Mouse (Mus musculus) ZHBTc4 (cell line): ENCODE data around the gene Cxcl3.

Source experiments
- DNase-seq: peaks from one replicate; pipeline ENCODE4 v3.0.0-alpha.2; 2011; ENCODE audit warnings: low read depth, low spot score

The Cxcl3 gene

DNA sequence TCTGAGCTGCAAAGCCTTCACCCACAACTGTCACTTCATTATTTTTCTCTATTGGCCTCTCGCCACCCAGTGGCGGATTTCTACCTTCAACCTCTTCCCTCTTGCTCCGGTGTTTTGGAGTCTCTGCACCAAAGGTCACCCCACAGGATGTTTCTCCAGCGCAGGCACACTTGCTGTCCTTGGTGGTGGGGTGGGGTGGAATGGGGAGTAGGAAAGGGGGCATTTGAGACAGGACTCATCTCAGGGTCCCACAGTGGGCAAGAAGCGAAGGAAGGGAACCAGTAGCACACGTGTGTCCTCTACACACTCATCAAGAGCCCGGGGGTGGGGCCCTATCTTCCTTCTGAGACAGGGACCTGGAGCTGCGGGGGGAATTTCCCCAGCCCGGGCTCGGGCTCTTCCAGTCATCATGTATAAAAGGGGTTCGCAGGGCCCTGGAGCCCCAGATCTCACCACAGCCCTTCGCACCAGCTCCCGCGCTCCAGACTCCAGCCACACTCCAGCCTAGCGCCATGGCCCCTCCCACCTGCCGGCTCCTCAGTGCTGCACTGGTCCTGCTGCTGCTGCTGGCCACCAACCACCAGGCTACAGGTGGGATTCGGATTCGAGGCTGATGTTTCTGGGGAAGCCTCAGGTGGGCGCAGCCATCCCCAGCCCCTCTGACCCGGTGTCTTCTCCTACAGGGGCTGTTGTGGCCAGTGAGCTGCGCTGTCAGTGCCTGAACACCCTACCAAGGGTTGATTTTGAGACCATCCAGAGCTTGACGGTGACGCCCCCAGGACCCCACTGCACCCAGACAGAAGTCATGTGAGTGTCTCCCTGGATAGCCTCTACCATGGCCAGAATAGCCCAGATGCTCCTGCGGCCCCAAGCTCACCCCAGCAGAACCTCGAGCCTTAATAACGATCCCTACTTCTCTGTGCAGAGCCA is at the start of gene Cxcl3:
Gene Cxcl3 (plus strand): TSS at position 445 of the 930 bp plus-strand sequence.
- peak; percentile 70 for DNase-seq

DNA sequence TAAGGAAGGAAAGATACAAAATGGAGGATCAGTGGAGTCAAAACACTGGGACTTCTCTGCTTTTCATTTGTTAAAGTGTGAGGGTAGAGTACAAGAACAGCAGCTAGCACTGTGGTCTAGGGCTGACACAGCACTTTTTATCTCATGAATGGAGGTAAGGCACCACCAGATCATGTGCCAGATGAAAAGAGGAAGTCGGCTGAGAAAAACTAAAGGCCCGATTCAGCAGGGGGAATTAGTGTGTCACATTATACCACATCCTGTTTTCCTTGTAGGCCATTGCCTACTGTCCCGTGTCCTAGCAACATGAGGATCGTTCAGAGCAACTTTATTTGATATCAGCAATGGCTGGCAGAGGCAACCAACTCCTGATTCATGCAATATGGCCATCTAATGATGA is 43.9 kb upstream of the Cxcl3 start:
- no peak for DNase-seq

DNA sequence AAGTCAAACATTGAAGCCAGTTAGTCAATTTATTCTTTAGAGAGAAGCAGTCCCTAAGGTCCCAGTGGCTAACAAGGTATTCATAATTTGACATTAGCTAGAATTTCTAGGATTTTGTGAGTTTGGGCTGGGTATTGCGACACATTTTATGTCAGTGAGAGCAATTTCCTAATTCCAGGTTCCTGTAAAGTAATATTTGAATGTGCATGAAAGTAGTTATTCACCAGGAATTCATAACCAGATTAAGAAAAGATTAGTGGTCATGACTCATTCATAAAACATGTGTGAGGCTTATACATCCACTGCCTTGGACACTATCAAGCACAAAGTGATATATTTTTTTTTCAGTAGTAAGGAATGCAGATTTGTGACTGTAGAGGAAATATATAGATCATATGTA is 32.0 kb upstream of the Cxcl3 start:
- DNase-seq = no peak

DNA sequence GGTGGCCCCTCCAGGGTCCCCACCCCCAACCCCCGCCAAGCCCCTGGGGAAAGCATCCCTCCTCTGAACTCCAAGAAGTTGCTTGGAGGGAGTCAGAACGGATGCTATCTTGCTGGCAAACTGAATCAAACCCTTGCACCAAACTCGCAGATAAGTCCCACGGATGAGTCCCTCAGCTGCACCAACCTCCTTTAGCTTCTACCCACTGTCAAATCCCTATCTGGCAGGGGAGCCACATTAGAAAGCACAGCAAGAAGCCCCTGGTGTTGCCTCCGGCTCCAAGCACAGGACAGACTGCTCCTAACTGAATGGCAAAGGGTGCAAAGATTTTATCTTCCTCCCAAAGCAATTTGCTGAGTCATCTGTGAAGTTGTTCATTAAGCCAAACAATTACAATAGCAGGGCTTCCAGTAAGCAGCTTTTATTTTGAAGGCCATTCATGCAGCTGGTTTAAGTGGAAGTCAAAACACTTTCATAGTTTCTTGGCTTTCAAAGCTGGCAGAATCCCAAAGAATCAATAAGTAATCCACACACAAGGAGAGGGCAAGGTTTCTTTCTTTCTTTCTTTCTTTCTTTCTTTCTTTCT is 27.8 kb upstream of the Cxcl3 start:
- DNase-seq = no peak

DNA sequence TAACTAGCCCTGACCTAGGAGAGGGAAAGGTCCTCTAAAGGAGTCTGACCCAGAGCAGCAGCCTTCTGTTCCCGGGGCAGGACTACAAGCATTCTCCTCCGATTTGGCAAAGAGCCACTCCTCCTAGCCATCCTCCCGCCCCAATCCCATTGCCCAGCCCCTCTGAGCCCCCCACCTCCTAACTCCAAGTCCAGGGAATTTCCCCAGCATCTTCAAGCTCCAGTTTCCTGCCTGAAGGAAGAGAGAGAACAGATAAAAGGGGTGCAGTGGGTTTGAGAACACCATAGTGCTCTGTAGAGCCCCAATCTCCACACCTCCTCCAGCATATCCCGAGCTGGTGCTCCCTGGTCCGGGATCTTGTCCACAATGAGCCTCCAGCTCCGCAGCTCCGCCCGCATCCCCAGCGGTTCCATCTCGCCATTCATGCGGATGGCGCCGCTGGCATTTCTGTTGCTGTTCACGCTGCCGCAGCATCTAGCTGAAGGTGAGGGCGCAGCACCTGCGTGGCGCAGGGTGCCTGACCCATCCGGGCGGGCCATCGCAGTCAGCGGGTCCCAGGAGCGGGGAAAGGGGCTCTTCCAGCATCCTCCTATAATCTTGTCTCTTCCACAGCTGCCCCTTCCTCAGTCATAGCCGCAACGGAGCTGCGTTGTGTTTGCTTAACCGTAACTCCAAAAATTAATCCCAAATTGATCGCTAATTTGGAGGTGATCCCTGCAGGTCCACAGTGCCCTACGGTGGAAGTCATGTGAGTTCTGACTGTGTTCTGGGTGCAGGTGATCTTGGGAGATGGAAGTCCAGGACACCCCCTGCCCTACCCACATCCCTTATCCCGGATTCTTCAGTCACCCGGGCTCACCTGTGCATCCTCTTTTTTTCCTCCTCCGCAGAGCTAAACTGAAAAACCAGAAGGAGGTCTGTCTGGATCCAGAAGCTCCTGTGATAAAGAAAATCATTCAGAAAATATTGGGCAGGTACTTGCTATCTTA is 26.5 kb upstream of the Cxcl3 start, which contains the start of gene Cxcl5:
Gene Cxcl5 (plus strand): TSS at position 284 of the 989 bp plus-strand sequence.
- peak; percentile 66 for DNase-seq

DNA sequence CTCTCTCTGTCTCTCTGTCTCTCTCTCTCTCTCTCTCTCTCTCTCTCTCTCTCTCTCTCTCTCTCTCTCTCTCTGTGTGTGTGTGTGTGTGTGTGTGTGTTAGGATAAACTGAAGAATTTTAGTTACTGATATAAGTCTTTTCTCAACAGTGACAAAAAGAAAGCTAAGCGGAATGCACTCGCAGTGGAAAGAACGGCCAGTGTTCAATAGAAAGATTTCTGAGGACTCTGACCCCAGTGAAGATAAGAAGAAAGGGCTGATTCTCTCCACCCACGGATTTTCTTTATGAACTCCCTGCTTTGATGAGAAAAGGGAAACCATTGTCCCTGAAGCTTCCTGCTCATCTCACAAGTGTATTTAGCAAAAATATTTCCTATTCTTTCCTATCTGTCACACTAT is 25.6 kb upstream of the Cxcl3 start:
- DNase-seq = no peak

DNA sequence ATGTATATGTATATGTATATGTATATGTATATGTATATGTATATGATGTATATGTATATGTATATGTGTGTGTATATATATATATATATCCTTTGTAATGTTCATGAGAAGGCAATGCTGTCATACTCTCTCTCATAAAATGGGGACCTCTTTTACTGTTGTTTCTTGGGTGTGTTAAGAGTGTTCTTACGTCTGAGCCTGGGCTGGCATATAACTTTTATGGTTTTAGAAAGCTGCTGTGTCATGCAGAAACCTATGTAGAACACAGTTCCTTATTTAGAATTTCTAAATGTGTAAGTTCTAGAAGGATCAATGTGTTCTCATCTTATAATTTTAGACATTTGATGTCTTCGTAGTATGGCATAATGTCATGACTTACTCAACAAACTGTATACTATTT is 25.1 kb upstream of the Cxcl3 start:
- no peak for DNase-seq

DNA sequence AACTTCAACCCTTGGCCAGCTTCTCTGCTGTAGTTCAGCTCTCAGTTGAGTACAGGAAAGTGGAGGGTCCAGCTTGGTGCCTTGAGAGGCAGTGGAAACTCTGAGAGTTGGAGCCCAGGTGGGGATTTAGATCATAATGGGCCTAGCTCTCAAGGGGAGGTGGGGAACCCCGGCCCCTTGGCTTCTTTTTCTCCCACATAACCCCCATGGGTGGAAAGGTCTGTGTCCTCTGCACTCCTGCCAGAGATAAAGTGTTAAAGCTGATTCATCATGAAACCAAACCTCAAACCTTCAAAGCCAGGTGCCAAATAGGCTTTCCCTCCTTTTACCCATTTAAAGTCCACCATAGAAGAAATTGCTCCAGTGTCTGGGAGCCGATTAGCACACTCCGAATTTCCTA is 24.1 kb upstream of the Cxcl3 start:
- DNase-seq = no peak

DNA sequence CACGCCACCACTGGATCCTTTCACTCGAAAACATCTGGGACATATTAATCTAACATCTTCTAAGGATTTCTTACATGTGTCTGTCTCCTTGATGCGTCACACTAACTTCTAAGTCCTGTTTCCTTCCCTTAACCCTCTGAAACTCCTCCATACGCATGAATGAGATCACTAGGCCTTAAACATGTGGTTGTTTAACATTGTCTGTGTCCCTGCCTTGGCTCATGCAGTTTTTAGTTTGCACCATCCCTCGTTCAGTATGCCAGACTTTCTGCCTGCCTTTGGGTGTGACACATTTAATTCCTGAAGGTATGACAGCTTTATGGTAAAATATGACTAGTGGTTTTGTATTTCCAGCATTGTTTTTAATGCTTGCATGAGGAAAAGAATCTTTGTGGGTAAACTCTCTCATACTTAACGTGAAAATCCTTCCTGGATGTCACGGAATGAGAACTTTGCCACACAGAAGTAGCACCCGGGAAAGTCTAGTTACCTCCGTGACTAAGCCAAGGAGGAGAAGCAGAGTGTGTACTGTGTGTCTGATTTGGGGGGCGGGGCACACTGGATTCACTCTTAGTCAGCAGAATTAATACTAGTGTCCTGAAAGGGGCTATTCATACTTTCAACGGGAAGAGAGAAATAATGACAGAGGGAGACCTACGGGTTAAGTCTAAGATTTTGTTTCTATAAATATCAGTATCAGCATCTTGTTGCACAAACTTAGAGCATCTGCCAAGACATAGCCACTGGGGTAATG is 21.8 kb upstream of the Cxcl3 start:
- DNase-seq = no peak

DNA sequence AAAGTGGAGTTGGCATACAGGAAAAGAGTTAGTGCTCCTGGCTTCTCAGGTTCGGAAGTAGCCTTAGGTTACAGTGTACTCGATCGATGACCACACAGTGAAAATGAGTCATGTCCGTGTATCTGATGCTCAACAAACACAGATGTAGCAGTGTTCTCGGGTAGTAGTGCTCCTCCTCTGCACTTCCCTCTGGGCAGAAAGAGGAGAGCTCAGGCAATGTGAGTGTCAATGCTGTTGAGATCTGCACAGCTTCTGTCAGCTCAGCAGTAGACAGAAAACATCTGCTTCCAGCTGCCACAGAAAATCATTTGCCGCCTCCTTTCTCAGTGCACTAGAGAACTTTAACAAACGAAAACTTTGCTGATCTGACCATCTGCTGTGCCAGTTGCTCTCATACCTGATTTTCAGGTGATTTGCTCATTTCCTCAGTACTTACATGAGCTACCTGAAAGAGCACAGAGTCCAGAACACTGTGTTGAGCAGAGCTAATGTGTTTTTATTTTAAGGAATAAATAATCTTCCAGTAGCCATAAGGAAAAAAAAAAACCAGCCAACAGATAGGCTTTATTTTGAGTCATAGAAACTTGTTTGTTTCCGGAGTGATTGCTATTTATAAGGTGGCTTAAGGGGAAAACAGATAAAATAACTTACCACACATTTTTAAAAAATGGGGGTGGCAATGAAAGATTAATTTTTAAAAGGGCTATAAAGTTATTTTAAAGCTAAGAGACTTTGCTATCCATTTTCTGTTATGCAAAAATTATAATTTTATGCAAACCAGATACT is 19.9 kb upstream of the Cxcl3 start:
- no peak for DNase-seq

DNA sequence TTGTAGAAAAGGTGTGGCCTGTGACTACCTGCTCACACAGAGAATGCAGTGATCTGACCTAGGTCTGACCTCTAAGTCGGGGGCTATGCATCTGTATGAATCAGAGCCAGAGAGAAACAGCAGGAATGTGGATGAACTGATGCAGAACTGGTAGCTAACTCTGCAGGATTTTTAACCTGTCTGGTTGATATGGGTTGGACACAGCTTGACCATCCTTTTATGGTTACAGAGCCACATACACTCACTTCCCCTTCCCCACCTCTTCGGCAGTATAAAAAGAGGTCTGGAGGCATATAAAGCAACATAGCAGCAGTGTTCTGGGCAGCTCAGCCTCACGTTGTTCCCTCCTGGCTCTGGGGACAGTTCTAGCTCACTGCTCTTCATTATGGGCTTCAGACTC is 17.7 kb upstream of the Cxcl3 start, which contains the start of gene Ppbp:
Gene Ppbp (plus strand): TSS at position 301 of the 400 bp plus-strand sequence.
- no peak for DNase-seq

DNA sequence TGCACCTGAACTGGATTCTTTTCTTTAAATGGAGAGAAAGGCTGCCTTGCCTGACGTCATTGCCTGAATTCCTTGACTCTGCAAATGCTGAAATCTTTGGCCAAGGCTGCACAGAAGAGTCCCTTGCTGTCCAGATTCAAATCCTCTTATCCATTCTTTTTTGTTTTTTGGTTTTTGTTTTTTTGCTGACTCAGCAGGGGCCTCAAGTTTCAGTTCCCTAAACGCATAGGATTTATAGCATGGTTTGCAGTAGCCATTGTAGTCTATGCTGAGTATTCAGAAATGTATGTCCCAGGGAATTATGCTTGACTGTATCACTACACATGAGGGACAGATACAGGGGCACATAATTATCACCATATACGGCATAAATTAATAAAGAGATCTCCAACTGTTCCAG is 14.5 kb upstream of the Cxcl3 start:
- no peak for DNase-seq

DNA sequence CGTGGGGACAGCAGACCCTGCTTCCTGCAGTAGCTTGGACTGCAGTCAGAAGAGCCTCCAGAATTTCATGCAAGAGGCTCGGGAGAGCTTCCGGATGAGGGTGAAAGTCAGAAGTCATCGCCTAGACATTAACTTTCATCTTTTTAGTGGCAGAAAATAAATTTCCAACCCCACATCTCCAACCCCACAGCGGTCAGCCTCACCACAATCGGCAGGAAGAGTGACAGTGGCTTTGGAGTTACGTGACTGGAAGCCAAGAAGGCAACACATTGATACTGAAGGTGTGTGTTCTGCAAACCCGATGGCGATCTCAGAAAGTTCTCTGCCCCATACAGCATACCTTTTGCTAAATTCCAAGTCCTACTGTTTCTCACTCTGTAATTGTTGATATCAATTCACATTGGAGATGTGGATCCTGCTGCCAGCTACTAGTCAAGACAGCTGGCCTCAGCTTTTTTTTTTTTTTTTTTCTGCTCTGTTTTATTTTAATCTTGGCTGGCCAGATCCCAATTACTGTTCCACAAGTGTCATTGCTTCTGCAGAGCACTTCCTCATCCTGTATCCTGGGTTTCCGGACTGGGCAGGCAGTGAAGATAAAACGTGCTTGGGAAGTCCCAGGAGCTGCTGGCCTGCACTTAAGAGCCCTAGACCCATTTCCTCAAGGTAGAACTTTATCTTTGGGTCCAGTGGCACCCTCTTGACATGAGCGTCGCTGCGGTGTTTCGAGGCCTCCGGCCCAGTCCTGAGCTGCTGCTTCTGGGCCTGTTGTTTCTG is 13.8 kb upstream of the Cxcl3 start, which contains the start of gene Pf4:
Gene Pf4 (plus strand): TSS at position 556 of the 774 bp plus-strand sequence.
- no peak for DNase-seq

DNA sequence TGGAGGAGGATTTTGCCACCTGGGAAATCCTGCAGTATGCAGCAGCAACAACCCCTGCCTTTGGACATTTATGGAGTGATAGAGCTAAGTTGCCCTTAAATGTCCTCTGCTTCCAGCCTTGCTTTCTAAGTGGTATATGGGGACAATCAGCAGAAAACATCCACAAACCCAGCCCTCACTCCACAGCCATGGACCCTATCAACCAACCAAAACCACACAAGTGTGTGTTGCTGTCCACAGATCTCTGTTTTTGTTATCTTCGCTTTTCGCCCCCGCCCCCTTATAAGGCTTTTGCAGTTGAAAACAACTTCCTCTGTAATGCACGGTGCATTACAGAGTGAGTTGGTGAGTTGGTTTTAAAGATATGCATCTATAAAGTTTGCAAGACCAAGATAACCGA is 10.3 kb upstream of the Cxcl3 start:
- DNase-seq = no peak

DNA sequence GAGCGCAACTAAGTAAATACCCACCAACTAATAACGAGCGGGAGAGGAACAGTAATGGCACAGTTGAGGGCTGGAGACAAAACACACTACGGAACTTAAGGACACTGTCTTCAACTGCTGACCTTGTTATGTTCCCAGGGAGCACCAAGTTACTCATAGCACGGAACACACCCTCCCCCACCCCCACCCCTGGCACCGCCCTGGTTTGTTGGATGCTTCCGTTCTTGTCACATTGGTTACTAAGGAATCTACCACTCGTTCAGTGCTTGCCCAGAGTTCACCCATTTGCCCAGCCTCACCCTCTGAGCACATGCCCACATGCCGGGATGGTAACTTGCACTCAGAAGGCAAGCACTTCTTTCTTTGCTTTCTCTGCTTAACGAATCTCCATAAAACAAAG is 8.3 kb upstream of the Cxcl3 start:
- DNase-seq = peak; percentile 72

DNA sequence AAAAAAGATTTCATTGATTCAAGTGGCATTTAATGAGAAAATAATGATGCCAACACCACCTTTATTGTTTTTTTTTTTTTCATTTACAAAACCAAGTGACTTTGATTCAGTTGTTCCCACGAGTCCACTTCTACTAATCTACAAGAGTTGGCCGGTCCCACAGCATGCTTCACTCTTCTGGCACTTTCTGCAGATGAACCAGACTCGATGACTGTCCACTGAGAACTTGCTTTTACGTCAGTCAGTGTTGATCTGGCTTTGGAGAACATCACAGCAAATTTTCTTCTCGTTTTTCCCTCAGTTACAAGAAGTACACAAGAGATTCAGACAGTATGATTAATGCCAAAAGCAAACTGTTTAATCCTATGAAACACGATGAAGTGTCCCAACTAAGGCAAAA is 7.0 kb upstream of the Cxcl3 start:
- no peak for DNase-seq

DNA sequence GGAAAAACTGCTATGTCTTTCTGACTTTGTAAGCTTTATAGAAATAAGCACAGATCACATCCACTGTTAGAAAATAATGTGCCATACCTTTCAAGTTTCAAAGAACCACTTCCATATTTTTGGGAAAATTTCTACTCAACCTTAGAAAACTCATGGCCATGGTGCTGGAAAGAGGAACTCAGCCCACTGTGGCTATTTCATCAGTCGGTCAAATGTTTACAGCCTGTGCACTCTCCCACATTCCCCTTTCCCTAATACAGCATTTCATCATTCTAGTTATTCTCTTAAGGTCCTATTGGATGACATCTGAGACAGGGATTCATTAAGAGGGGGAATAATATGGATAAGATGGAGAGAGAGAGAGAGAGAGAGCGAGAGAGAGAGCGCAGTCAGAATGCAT is 2.2 kb upstream of the Cxcl3 start:
- no peak for DNase-seq

DNA sequence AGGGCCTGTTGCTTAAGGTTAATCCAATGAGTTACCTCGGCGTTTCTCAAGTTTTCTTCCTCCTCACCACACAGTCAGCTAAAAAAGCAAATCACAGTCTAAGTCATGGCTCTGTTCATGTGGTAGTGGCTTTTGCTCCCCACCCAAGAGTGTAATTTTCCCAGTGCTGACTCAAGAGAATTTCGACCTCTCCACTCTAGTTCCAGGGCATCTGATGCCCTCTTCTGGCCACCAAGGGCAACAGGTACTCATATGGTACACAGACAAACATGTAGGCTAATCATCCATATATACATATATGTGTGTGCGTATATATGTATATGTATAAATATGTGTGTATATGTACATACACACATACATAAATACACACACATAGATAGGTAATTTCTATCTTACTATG is 2.2 kb downstream of the Cxcl3 start:
- DNase-seq = peak; percentile 43

DNA sequence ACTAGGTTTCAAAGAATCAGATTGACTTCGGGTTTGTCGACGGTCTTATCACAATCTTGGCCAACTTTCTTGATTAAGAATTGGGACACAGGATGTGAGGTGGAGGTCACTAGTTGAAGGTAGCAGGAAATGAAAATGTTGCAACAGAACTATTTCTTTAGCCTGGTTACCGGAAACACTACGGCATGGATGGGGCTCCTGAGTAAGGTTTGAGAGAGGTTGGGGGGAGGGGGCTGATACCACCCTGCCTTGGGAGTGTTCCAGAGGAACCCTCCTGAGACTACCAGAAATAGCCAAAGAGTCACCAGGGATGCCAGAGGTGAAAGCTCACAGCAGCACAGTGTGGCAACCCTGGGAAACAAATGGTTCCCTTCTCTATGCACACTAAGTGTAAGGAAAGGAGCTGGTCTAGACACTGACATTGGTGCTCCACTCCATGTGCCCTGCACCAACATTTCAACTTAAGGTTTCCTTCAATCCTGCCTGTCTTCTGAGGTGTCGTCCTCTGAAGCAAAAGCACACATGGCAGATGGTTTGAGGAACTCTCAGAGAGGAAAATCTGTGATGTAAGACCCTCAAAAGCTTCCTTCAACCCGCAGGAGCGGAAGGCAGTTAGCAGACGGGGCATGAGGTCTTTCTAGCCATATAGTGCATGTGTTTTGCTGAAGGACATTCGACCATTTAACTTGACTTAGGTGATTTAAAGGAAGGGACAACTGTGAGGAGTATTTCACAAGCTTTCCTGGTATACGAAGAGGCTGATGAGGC is 3.6 kb downstream of the Cxcl3 start:
- DNase-seq = no peak
